Comparison of ENCODE assay signal across 8 mouse cellular contexts in genomic region chr2:127683687-127684331, GRCm38 (mm10). TPM values are rescaled to one million over a fixed set of nuclear protein-coding genes. Genes with fewer than 3 reads are reported as not detected.
DNase-seq lines count a peak whose midpoint lies in the region; ATAC-seq and TF ChIP-seq lines count a peak whose summit lies in the region.

No protein-coding gene starts in this region.

- DNase-seq in A20 (ENCODE audit: low read depth, low spot score): peak; percentile 73
- DNase-seq in adrenal gland, postnatal 25 days: peak; percentile 65
- peak; percentile 28 to 37 for DNase-seq in heart, adult 9 months (ENCODE audit: low spot score in 2 of 2)
- peak; percentile 84 for DNase-seq in kidney, postnatal 0 days (ENCODE audit: low spot score)
- DNase-seq in liver, adult 2 months (ENCODE audit: extremely low read depth, low read depth, low spot score): peak; percentile 63
- peak; percentile 41 for DNase-seq in thymus, adult 2 months

- H3K9ac ChIP-seq in embryonic facial prominence, embryonic 13.5 days: no peak overlapping the region
- no peak overlapping the region for H3K9ac ChIP-seq in kidney, postnatal 0 days (ENCODE audit: low read depth, low read length)
- no peak overlapping the region for H3K9ac ChIP-seq in liver, adult 2 months (ENCODE audit: low read depth, low read length)
- no peak overlapping the region for H3K9ac ChIP-seq in neural tube, embryonic 12.5 days

- H3K9me3 ChIP-seq in embryonic facial prominence, embryonic 13.5 days: no peaks in the 10 kb centered on the region
- H3K9me3 ChIP-seq in kidney, postnatal 0 days (replicated peaks; ENCODE audit: low read length): no peaks in the 10 kb centered on the region
- H3K9me3 ChIP-seq in neural tube, embryonic 12.5 days: no peaks in the 10 kb centered on the region

- H3K27ac ChIP-seq in embryonic facial prominence, embryonic 13.5 days: no peak overlapping the region
- H3K27ac ChIP-seq in kidney, postnatal 0 days: no peak overlapping the region
- H3K27ac ChIP-seq in liver, adult 2 months (replicated peaks; ENCODE audit: insufficient read depth, low read depth, low read length): no peak overlapping the region
- no peak overlapping the region for H3K27ac ChIP-seq in neural tube, embryonic 12.5 days
- no peak overlapping the region for H3K27ac ChIP-seq in thymus, adult 2 months (ENCODE audit: control insufficient read depth, insufficient read depth, low read length)

- H3K27me3 ChIP-seq in embryonic facial prominence, embryonic 13.5 days: 0 out of 2 replicates have a peak, but pooled peaks cover 3% of the 10 kb centered on the region
- no peaks in the 10 kb centered on the region for H3K27me3 ChIP-seq in kidney, postnatal 0 days (ENCODE audit: insufficient read depth, low read length)
- no peaks in the 10 kb centered on the region for H3K27me3 ChIP-seq in liver, adult 2 months (ENCODE audit: control insufficient read depth, insufficient read depth, low read length)
- 0 out of 2 replicates have a peak, but pooled peaks cover 3% of the 10 kb centered on the region for H3K27me3 ChIP-seq in neural tube, embryonic 12.5 days (replicated peaks)
- no peaks in the 10 kb centered on the region for H3K27me3 ChIP-seq in thymus, adult 2 months (ENCODE audit: control insufficient read depth, insufficient read depth, low read length)

- WGBS in embryonic facial prominence, embryonic 13.5 days: 38% methylated on average over 12 of the region's 12 CpGs
- 37% methylated on average over 12 of the region's 12 CpGs for WGBS in kidney, postnatal 0 days
- 36% methylated on average over 12 of the region's 12 CpGs for WGBS in liver, adult 2 months
- 39% methylated on average over 12 of the region's 12 CpGs for WGBS in neural tube, embryonic 12.5 days
- WGBS in thymus, adult 2 months: 43% methylated on average over 12 of the region's 12 CpGs

- H3K4me1 ChIP-seq in embryonic facial prominence, embryonic 13.5 days: no peaks in the 10 kb centered on the region
- no peaks in the 10 kb centered on the region for H3K4me1 ChIP-seq in kidney, postnatal 0 days (replicated peaks; ENCODE audit: insufficient read depth, low read length)
- no peaks in the 10 kb centered on the region for H3K4me1 ChIP-seq in liver, adult 2 months (ENCODE audit: control insufficient read depth, insufficient read depth, low read length)
- H3K4me1 ChIP-seq in neural tube, embryonic 12.5 days: no peaks in the 10 kb centered on the region; the same call in 1 of the 2 replicates
- no peaks in the 10 kb centered on the region for H3K4me1 ChIP-seq in thymus, adult 2 months (replicated peaks; ENCODE audit: control insufficient read depth, insufficient read depth, low read length)

- TF ChIP-seq CTCF in kidney, postnatal 0 days (IDR thresholded peaks at IDR 0.05; ENCODE audit: low read depth): peak; percentile 88
- TF ChIP-seq CTCF in liver, adult 2 months (IDR thresholded peaks at IDR 0.05; ENCODE audit: low read depth, low read length): peak; percentile 77
- no peak for TF ChIP-seq CTCF in thymus, adult 2 months (IDR thresholded peaks at IDR 0.05; ENCODE audit: borderline replicate concordance, control insufficient read depth, extremely low read depth, insufficient read depth, low read length, poor library complexity)

- no peak for TF ChIP-seq POLR2A in liver, adult 2 months (IDR thresholded peaks at IDR 0.05; ENCODE audit: extremely low read depth, insufficient read depth, low read length)
- TF ChIP-seq POLR2A in thymus, adult 2 months (IDR thresholded peaks at IDR 0.05; ENCODE audit: control insufficient read depth, extremely low read depth, insufficient read depth, low read length, poor library complexity): no peak

- ATAC-seq in embryonic facial prominence, embryonic 13.5 days (ENCODE audit: insufficient number of reproducible peaks, insufficient read depth, low FRiP score, low TSS enrichment, low read depth): peak; percentile 75; the same call in 1 of the 2 replicates
- peak; percentile 83 for ATAC-seq in kidney, postnatal 0 days (replicated peaks; ENCODE audit: low FRiP score, low read depth)
- no peak for ATAC-seq in neural tube, embryonic 12.5 days (ENCODE audit: low FRiP score, low read depth)

- H3K79me2 ChIP-seq in liver, adult 2 months (ENCODE audit: control insufficient read depth, insufficient read depth, low read length): no peaks in the 10 kb centered on the region

- no peak overlapping the region for H3K4me2 ChIP-seq in embryonic facial prominence, embryonic 13.5 days
- no peak overlapping the region for H3K4me2 ChIP-seq in kidney, postnatal 0 days (ENCODE audit: low read length)
- H3K4me2 ChIP-seq in neural tube, embryonic 12.5 days (replicated peaks): 0 out of 2 replicates have a peak overlapping the region, but pooled peaks have one; percentile 18

- H3K4me3 ChIP-seq in embryonic facial prominence, embryonic 13.5 days: no peak overlapping the region
- H3K4me3 ChIP-seq in kidney, postnatal 0 days (replicated peaks; ENCODE audit: low read depth, low read length): no peak overlapping the region
- H3K4me3 ChIP-seq in liver, adult 2 months (ENCODE audit: insufficient read depth, low read depth, low read length): no peak overlapping the region
- H3K4me3 ChIP-seq in neural tube, embryonic 12.5 days: no peak overlapping the region
- no peak overlapping the region for H3K4me3 ChIP-seq in thymus, adult 2 months (ENCODE audit: control insufficient read depth, insufficient read depth, low read length)

- H3K36me3 ChIP-seq in embryonic facial prominence, embryonic 13.5 days: no peaks in the 10 kb centered on the region
- no peaks in the 10 kb centered on the region for H3K36me3 ChIP-seq in kidney, postnatal 0 days (ENCODE audit: insufficient read depth, low read length)
- H3K36me3 ChIP-seq in liver, adult 2 months (ENCODE audit: control insufficient read depth, insufficient read depth, low read length): no peaks in the 10 kb centered on the region
- H3K36me3 ChIP-seq in neural tube, embryonic 12.5 days: no peaks in the 10 kb centered on the region
- no peaks in the 10 kb centered on the region for H3K36me3 ChIP-seq in thymus, adult 2 months (ENCODE audit: control insufficient read depth, insufficient read depth, low read length)

RNA-seq across cellular contexts. Expression of gene Mal, which starts 27.3 kb away (rescaled TPM):
- total RNA-seq in adrenal gland, postnatal 25 days (2021): 5.4 and 5.7 TPM in 2 replicates
- 1.9 and 2.1 TPM in 2 replicates for polyA plus RNA-seq in embryonic facial prominence, embryonic 13.5 days (2015; fragmentation: Nextera tagmentation; extraction: Ambion mirVana)
- polyA plus RNA-seq in kidney, postnatal 0 days (2015; fragmentation: Nextera tagmentation; extraction: Ambion mirVana): 145 and 146 TPM in 2 replicates
- 0.34 and 0.65 TPM in 2 replicates for total RNA-seq in liver, adult 2 months (2014; rRNA removed)
- 0.05 and 0.15 TPM in 2 replicates for polyA plus RNA-seq in liver, adult 2 months (2012; rRNA removed)
- polyA plus RNA-seq in neural tube, embryonic 12.5 days (2016; fragmentation: Nextera tagmentation; extraction: Ambion mirVana): 0.96 and 1.1 TPM in 2 replicates
- 0.37 and 1.2 TPM in 2 replicates for polyA plus RNA-seq in thymus, adult 2 months (2012; rRNA removed)

RNA-seq across cellular contexts. Expression of gene Mall, which starts 45.9 kb away (rescaled TPM):
- total RNA-seq in adrenal gland, postnatal 25 days (2021): 0.61 and 0.76 TPM in 2 replicates
- polyA plus RNA-seq in embryonic facial prominence, embryonic 13.5 days (2015; fragmentation: Nextera tagmentation; extraction: Ambion mirVana): 6.4 and 7.6 TPM in 2 replicates
- polyA plus RNA-seq in kidney, postnatal 0 days (2015; fragmentation: Nextera tagmentation; extraction: Ambion mirVana): 2.0 and 2.2 TPM in 2 replicates
- total RNA-seq in liver, adult 2 months (2014; rRNA removed): not detected in 2 replicates
- 0.06 and 0.17 TPM in 2 replicates for polyA plus RNA-seq in liver, adult 2 months (2012; rRNA removed)
- 1.0 and 1.1 TPM in 2 replicates for polyA plus RNA-seq in neural tube, embryonic 12.5 days (2016; fragmentation: Nextera tagmentation; extraction: Ambion mirVana)
- polyA plus RNA-seq in thymus, adult 2 months (2012; rRNA removed): 7.4 and 8.1 TPM in 2 replicates

Comparison
In these comparisons a context has a peak if more than half of its experiments do, and no peak if none do; other contexts are left out.
1. DNase-seq: peak in every context shown above with its lines; median percentile 84 in kidney, postnatal 0 days; 73 in A20; 65 in adrenal gland, postnatal 25 days; 63 in liver, adult 2 months; 41 in thymus, adult 2 months; 32 in heart, adult 9 months.
2. RNA of gene Mal, which starts 27.3 kb away (polyA plus RNA-seq): 145 to 146 TPM in kidney, postnatal 0 days; 1.9 to 2.1 TPM in embryonic facial prominence, embryonic 13.5 days, 0.37 to 1.2 TPM in thymus, adult 2 months, 0.96 to 1.1 TPM in neural tube, embryonic 12.5 days and 0.05 to 0.15 TPM in liver, adult 2 months; every median in the first group is over 10 times any median in the second.